Mouse (Mus musculus) intestine, embryonic 15.5 days (tissue): ENCODE measurements around the gene Ostm1. TPM values are rescaled to one million over a fixed set of nuclear protein-coding genes. Genes with fewer than 3 reads are reported as not detected.

Source experiments
- ATAC-seq: fragments of 200-750 bp; cut with Nextera tagmentation; 2 replicates; pipeline ENCODE4 v1.8.0; 2017; ENCODE audit warnings: moderate TSS enrichment, moderate library complexity
- H3K27ac ChIP-seq: fragments of 300-500 bp; sonication (generic); 2 replicates; pipeline ENCODE4 v1.5.1; 2015; ENCODE audit warnings: mild to moderate bottlenecking, inconsistent platforms
- H3K27me3 ChIP-seq: fragments of 300-500 bp; sonication (generic); replicated peaks from 2 replicates; pipeline ENCODE4 v1.6.1; 2015; ENCODE audit warnings: inconsistent platforms
- H3K36me3 ChIP-seq: fragments of 300-500 bp; sonication (generic); 2 replicates; pipeline ENCODE4 v1.6.1; 2015; ENCODE audit warnings: inconsistent platforms
- H3K4me1 ChIP-seq: fragments of 300-500 bp; sonication (generic); replicated peaks from 2 replicates; pipeline ENCODE4 v1.6.1; 2015; ENCODE audit warnings: inconsistent platforms
- H3K4me2 ChIP-seq: fragments of 300-500 bp; sonication (generic); replicated peaks from 2 replicates; pipeline ENCODE4 v1.6.1; 2015; ENCODE audit warnings: mild to moderate bottlenecking, inconsistent platforms
- H3K4me3 ChIP-seq: fragments of 300-500 bp; sonication (generic); replicated peaks from 2 replicates; pipeline ENCODE4 v1.5.1; 2015; ENCODE audit warnings: inconsistent platforms
- H3K9ac ChIP-seq: fragments of 300-500 bp; sonication (generic); 2 replicates; pipeline ENCODE4 v1.6.1; 2015; ENCODE audit warnings: inconsistent platforms
- H3K9me3 ChIP-seq: fragments of 300-500 bp; sonication (generic); 2 replicates; pipeline ENCODE4 v1.6.1; 2016; ENCODE audit warnings: inconsistent platforms
- WGBS: fragments of 180-500 bp; shearing (Covaris S2); methylation state at CpG from one replicate; pipeline ENCODE4 v1.1.7; 2015; 5-methylcytosine and 5-hydroxymethylcytosine counted together
- polyA plus RNA-seq: library from polyadenylated mRNA; unstranded; fragments of >200 nt; fragmentation: Nextera tagmentation; extraction: Ambion mirVana; gene quantifications from 2 replicates; pipeline ENCODE4 v1.2.1, GENCODE M21; 2015

The Ostm1 gene
- polyA plus RNA-seq = 14.5 and 16.3 TPM in 2 replicates

- no peaks in the 10 kb centered on the region for H3K9me3 ChIP-seq
- H3K9ac ChIP-seq = no peak within 1 kb of the TSS
- H3K36me3 ChIP-seq = no peaks in the 10 kb centered on the region
- H3K4me2 ChIP-seq = peak within 1 kb of the TSS; percentile 34
- no peak within 1 kb of the TSS for H3K27ac ChIP-seq
- no peak for ATAC-seq
- peaks cover 22% of the 10 kb centered on the region for H3K4me1 ChIP-seq
- peaks cover 94% of the 10 kb centered on the region for H3K27me3 ChIP-seq
- peak within 1 kb of the TSS; percentile 17; the same call in 1 of the 2 replicates for H3K4me3 ChIP-seq
- WGBS = under 1% methylated on average over 43 of the region's 43 CpGs
Observed at GRCm38 (mm10) chr10:42583157-42583872, at the start of gene Ostm1, which contains the start of gene Nr2e1. Gene Ostm1, plus strand, starts transcription at chr10:42583822. Gene Nr2e1, minus strand, starts transcription at chr10:42583632.

GRCm38 (mm10) chr10:42533836-42534453 is 49.7 kb upstream of the Ostm1 start:
- Histone ChIP-seq H3K36me3 (peaks cover 14% of the 10 kb centered on the region), H3K4me2 (no peak overlapping the region), H3K4me3 (no peak overlapping the region), H3K9me3 (no peaks in the 10 kb centered on the region), H3K27me3 (no peaks in the 10 kb centered on the region), H3K9ac (no peak overlapping the region), H3K27ac (no peak overlapping the region), H3K4me1 (no peaks in the 10 kb centered on the region)
- ATAC-seq = no peak
- 86% methylated on average over 11 of the region's 11 CpGs for WGBS

GRCm38 (mm10) chr10:42537571-42538316 is 45.9 kb upstream of the Ostm1 start:
- Histone ChIP-seq H3K4me1 (no peaks in the 10 kb centered on the region), H3K36me3 (peaks cover 7% of the 10 kb centered on the region; the same call in 1 of the 2 replicates), H3K9ac (no peak overlapping the region), H3K27ac (no peak overlapping the region), H3K4me3 (no peak overlapping the region), H3K27me3 (no peaks in the 10 kb centered on the region), H3K9me3 (no peaks in the 10 kb centered on the region), H3K4me2 (no peak overlapping the region)
- 84% methylated on average over 9 of the region's 9 CpGs for WGBS
- ATAC-seq = peak; percentile 63; the same call in 1 of the 2 replicates

- 78% methylated on average over 6 of the region's 6 CpGs for WGBS
- Histone ChIP-seq H3K27ac (no peak overlapping the region), H3K27me3 (no peaks in the 10 kb centered on the region), H3K9me3 (no peaks in the 10 kb centered on the region), H3K4me2 (no peak overlapping the region), H3K4me1 (no peaks in the 10 kb centered on the region), H3K36me3 (no peaks in the 10 kb centered on the region), H3K4me3 (no peak overlapping the region), H3K9ac (no peak overlapping the region)
- ATAC-seq = no peak
Observed at GRCm38 (mm10) chr10:42545707-42546503, 37.7 kb upstream of the Ostm1 start.

- no peak overlapping the region for H3K9ac ChIP-seq
- ATAC-seq = no peak
- 91% methylated on average over 3 of the region's 3 CpGs for WGBS
- H3K36me3 ChIP-seq = no peaks in the 10 kb centered on the region
- H3K27ac ChIP-seq = no peak overlapping the region
- H3K4me3 ChIP-seq = no peak overlapping the region
- no peak overlapping the region for H3K4me2 ChIP-seq
- H3K9me3 ChIP-seq = no peaks in the 10 kb centered on the region
- H3K27me3 ChIP-seq = no peaks in the 10 kb centered on the region
- no peaks in the 10 kb centered on the region for H3K4me1 ChIP-seq
Observed at GRCm38 (mm10) chr10:42546507-42546906, 37.1 kb upstream of the Ostm1 start.

GRCm38 (mm10) chr10:42559581-42560200 is 23.9 kb upstream of the Ostm1 start:
- WGBS = 73% methylated on average over 5 of the region's 5 CpGs
- no peak overlapping the region for H3K9ac ChIP-seq
- no peaks in the 10 kb centered on the region for H3K36me3 ChIP-seq
- no peak overlapping the region for H3K27ac ChIP-seq
- no peak overlapping the region for H3K4me2 ChIP-seq
- no peak for ATAC-seq
- H3K4me3 ChIP-seq = no peak overlapping the region
- H3K4me1 ChIP-seq = 0 out of 2 replicates have a peak, but pooled peaks cover 2% of the 10 kb centered on the region
- H3K9me3 ChIP-seq = no peaks in the 10 kb centered on the region
- H3K27me3 ChIP-seq = peaks cover 14% of the 10 kb centered on the region

GRCm38 (mm10) chr10:42562272-42562671 is 21.4 kb upstream of the Ostm1 start:
- 1% methylated on average over 12 of the region's 12 CpGs for WGBS
- no peak overlapping the region for H3K9ac ChIP-seq
- no peak overlapping the region for H3K27ac ChIP-seq
- H3K9me3 ChIP-seq = no peaks in the 10 kb centered on the region
- 0 out of 2 replicates have a peak, but pooled peaks cover 2% of the 10 kb centered on the region for H3K4me1 ChIP-seq
- ATAC-seq = peak; percentile 36; the same call in 1 of the 2 replicates
- H3K4me2 ChIP-seq = no peak overlapping the region
- no peaks in the 10 kb centered on the region for H3K36me3 ChIP-seq
- H3K27me3 ChIP-seq = peaks cover 35% of the 10 kb centered on the region
- no peak overlapping the region for H3K4me3 ChIP-seq

- no peak for ATAC-seq
- H3K4me2 ChIP-seq = peak overlapping the region; percentile 9; the same call in 1 of the 2 replicates
- H3K27me3 ChIP-seq = peaks cover 80% of the 10 kb centered on the region
- no peak overlapping the region; the same call in 1 of the 2 replicates for H3K4me3 ChIP-seq
- under 1% methylated on average over 20 of the region's 20 CpGs for WGBS
- no peak overlapping the region for H3K9ac ChIP-seq
- no peaks in the 10 kb centered on the region for H3K4me1 ChIP-seq
- no peak overlapping the region for H3K27ac ChIP-seq
- no peaks in the 10 kb centered on the region for H3K36me3 ChIP-seq
- no peaks in the 10 kb centered on the region for H3K9me3 ChIP-seq
Observed at GRCm38 (mm10) chr10:42572567-42572966, 11.1 kb upstream of the Ostm1 start.

GRCm38 (mm10) chr10:42572971-42573370 is 10.7 kb upstream of the Ostm1 start:
- H3K27me3 ChIP-seq = peaks cover 82% of the 10 kb centered on the region

GRCm38 (mm10) chr10:42574639-42575038 is 9.0 kb upstream of the Ostm1 start:
- ATAC-seq = no peak
- H3K27ac ChIP-seq = no peak overlapping the region
- H3K9me3 ChIP-seq = no peaks in the 10 kb centered on the region
- peaks cover 1% of the 10 kb centered on the region; the same call in 1 of the 2 replicates for H3K4me1 ChIP-seq
- WGBS = 3% methylated on average over 10 of the region's 10 CpGs
- no peak overlapping the region for H3K9ac ChIP-seq
- no peak overlapping the region for H3K4me2 ChIP-seq
- peaks cover 91% of the 10 kb centered on the region for H3K27me3 ChIP-seq
- no peaks in the 10 kb centered on the region for H3K36me3 ChIP-seq
- H3K4me3 ChIP-seq = no peak overlapping the region

More at GRCm38 (mm10) chr10:42572971-42573370, 10.7 kb upstream of the Ostm1 start:
- H3K4me3 ChIP-seq = no peak overlapping the region; the same call in 1 of the 2 replicates
- H3K9ac ChIP-seq = no peak overlapping the region
- no peaks in the 10 kb centered on the region for H3K36me3 ChIP-seq
- no peak overlapping the region for H3K27ac ChIP-seq
- H3K4me2 ChIP-seq = peak overlapping the region; percentile 9; the same call in 1 of the 2 replicates
- H3K9me3 ChIP-seq = no peaks in the 10 kb centered on the region
- no peak for ATAC-seq
- 2% methylated on average over 15 of the region's 15 CpGs for WGBS
- no peaks in the 10 kb centered on the region for H3K4me1 ChIP-seq

- Histone ChIP-seq H3K36me3 (no peaks in the 10 kb centered on the region), H3K27ac (no peak overlapping the region), H3K9ac (no peak overlapping the region), H3K4me3 (no peak overlapping the region), H3K4me1 (peaks cover 7% of the 10 kb centered on the region), H3K27me3 (peaks cover 93% of the 10 kb centered on the region), H3K4me2 (no peak overlapping the region), H3K9me3 (no peaks in the 10 kb centered on the region)
- no peak for ATAC-seq
- 2% methylated on average over 15 of the region's 15 CpGs for WGBS
Observed at GRCm38 (mm10) chr10:42577525-42578280, 5.9 kb upstream of the Ostm1 start.
